Mouse (Mus musculus): Measurements from ENCODE around the gene Sema7a.

Sema7a gene

DNA sequence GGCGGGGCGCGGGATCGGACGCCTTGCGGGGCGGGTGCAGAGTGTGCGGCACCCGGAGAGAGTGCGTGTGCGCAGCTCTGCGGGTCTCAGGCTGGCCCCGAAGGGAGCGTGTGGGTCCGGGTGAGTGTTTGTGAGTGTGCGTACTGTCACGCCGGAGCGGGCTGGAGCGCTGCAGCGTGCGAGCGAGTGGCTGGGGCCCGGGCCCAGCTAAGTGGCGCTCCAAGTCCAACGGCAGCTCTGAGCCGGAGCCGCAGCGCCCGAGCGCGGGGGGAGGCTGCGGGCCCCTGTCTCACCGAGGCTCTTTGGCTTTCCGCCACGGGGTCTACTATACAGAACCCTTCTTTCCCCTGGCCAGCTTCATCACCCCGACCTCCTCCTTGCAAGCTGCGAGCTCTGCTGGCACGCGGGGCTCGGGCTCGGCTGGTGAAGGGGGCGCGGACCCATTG lies 460 bp downstream of the Sema7a start:
- no peak for DNase-seq

DNA sequence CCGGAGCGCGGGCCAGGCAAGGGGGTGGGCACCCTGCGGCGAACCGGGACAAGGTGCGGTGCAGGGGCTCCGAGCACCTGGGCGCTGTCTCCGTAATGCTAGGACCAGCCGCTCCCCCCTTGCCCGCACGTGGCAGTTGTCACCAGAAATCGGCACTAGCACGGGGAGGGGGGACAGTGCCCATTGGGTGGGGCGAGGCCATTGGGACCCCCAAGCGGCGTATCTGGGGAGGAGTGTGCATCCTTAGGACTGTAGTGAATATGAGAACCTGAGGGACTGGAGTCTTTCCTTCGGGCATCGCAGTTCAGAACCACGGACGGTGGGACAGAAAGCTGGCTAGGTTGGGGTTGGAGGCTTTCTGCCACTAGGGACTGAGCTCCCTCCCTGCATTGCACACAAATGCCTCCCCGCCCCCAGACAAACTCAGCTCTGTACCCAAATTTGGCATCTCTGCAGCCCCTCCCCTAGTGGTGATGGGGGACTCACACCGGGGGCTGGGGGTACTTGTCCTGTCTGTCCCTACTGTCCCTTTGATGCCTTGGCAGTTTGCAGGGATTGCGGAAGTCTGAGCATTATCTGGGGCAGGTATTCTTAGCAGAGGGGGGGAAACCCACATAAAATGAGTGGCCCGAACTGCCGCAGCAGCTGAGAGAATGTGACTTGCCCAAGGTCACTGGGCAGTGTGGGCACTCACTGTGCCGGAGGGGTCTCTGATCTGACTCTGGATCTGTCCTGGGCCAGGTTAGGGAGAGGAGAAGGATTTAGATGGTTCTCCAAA lies 1.1 kb downstream of the Sema7a start:
- DNase-seq: no peak

DNA sequence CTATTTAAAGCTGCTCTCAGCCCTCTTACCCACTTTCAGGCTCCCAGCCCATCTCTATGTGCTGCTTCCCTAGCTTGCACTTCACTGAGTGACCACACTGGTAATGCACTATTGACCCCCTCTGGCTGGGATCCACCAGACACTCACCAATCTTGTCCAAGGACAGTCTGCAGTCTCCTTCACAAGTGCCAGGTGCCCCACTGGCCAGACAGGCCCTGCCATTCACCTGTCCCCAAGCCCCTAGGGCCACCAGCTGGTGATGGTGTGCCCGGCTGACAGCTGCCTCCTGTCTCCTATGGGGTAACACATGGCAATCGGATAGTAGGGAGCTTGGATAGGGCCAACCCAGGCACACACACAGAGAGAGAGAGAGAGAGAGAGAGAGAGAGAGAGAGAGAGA lies 2.1 kb downstream of the Sema7a start:
- DNase-seq: no peak

DNA sequence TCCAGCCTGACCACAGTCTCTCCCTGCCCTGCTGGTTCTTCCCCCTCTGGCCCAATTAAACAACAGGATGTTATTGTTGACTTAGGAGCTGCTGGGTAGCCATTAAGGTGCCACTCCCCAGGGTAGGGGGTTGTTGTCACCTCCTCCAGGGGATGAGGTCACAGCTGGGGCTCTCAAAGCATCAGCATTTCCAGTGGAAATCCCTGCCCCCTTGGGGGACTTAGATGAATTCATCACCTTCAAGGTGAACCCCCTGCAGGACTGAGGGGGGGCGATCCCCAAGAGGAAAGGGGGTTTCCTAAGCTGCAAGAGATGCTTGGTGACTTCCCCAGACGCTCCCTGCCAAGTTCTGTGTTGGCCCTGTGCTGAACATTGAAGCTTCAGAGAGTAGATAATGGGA lies 3.2 kb downstream of the Sema7a start:
- DNase-seq: no peak

DNA sequence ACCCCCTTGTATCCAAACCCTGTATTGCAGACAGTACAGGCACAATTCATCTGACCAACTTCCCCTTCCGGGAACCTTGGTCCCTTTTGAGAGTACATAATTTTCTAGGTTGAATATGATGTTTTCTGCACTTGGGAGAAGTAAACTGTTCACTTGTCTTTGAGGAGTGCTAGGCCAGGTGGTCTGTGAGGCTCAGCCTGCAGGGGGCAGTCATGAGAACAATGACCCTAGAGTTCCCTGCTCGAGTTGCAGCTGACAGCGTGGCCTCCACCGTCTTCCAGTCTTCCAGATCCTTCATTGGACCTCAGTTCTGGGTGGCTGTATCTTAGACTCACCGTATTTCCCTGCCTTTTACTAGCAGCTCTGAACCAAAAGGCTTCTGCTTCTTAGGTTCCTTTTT lies 4.7 kb downstream of the Sema7a start:
- peak; percentile 61 for DNase-seq

DNA sequence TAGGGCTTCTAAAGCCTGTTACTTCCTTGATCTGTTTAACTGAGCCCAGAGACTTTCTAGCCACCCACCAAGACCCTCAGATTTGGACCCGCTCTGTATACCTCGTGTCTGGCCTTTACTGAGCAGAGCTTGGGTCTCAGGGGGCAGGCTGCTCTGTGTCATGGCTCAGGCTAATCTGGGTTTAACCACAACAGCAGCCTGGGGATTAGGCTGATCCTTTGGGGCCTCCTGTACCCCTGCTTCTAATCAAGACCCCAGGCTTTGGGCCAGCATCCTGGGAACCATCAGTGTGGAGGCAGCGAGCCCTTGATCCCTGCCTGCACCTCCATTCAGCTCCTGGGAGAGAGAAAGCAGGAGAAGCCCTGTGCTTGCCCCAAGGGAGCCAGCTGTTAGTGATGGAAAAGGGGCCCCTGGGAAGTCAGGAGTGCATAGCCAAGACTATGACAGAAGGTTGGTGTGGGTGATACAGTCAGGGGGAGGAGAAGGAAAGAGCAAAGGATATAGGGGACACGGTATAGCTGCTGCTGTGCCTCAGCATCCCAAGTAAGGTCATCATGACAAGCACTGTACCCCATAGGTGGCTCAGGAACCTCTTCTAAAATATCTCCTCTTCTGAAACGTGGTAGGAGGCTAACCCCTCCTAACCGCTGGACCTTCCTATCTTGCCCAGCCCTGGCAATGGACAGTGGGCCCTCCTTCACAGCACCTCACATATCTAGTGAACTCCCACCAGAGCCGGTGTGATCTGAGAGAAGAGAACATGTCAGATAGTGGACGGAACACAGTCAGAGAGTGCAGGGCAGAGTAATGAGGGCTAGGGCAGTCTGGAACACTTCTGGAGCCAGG lies 6.1 kb downstream of the Sema7a start:
- no peak for DNase-seq

DNA sequence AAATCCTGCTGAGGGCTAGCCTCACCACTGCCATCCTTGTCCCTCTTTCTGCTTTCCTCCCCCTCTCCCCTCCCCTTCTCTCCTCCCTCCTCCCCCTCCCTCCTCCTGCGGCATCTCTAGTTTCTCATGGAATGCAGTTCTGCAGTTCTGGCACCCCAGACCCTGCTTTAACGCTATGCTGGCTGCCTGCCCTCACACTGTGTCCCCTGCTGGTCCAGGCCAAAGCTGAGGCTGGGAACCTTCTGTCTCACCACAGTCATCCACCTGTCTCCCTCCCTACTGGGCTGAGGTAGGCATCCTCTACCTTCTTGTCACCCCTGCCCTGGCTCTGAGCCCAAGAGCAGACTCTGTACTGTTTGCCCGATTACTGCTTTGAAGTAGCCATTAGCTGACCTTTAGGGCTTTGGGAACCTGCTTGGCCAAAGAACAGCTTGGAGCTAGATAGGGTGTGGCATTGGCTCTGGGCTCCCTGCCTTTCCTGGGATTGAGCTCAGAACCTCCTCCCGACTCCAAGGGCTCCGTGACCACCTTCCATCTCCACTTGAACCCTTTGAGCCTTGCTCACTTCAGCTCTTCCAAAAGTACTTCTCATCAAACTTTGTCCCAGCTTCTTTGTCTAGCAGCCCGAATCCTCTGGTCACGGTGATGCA lies 7.6 kb downstream of the Sema7a start:
- DNase-seq: no peak

DNA sequence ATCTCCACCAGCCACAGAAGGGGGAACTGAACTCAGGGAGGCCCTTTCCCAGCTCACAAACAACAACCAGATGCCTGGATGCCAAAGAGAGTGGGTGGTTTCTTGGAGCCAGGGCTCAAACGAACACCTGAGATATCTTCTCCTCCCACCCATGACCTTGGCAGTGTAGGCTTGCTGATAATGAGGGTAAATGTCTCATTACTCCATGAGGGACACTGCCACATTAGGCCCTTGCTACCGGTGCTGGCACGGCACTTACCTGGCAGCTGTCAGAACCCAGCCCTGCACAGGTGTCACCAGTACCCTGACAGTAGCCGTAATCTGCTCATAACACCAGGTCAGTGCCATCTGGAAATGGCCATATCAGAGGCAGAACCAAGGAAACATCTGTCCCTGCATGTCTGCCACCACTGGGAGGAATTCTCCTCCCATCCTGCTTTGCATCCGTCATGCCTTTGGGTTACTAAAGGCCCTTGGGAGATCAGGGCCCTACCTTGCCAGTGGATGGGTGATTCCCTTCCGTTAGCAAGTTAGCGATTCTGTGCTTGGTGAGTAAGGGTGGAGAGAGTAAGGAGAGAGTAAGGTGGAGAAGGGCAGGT lies 8.5 kb downstream of the Sema7a start:
- no peak for DNase-seq

DNA sequence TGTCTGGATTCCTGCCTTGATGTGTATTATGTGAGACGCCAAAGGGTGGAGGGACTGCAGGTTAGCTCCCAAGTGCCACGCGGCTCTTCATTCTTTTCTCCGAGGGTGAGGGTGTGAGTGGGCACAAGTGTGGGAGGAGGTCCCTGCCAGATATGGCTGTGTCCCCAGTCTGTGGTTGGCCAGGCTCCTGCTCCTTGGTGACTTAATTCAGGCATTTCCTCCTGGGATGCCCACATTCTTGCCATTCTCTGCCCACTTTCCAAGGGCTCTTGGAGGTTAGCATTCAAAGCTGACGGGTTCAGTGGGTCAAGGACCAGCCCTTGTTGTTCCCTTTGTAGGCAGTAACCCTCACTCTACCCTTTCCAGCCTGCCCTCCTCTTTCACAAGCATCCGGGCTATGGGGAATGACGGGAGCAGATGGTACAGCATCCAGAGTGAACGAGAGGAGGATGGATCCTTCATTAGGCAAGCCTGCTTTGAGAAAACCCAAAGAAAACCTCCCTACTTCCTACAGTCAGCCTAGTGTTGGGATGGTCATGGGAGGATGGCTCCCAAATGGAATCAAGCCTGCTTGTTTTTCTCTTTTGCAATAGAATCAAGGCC lies 9.3 kb downstream of the Sema7a start:
- DNase-seq: no peak

DNA sequence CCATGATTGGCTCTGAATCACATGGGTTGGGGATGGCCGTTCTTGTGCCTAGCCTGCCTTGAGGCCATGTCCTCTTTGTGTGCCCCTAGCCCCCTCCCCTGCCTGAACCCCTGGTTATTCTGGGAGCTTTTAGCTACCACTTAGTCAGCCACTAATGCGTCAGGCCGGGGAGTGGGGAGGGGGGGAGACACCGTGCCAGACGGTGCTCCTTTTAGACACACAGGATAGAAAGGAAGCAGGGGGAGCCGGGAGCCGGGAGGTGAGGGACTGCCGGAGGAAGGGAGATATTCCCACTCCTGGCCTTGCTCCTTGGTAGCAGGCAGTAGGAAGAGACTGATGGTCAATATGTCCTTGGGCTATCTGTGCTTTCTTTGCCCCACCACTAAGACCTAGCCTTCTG lies 10.0 kb downstream of the Sema7a start:
- no peak for DNase-seq

DNA sequence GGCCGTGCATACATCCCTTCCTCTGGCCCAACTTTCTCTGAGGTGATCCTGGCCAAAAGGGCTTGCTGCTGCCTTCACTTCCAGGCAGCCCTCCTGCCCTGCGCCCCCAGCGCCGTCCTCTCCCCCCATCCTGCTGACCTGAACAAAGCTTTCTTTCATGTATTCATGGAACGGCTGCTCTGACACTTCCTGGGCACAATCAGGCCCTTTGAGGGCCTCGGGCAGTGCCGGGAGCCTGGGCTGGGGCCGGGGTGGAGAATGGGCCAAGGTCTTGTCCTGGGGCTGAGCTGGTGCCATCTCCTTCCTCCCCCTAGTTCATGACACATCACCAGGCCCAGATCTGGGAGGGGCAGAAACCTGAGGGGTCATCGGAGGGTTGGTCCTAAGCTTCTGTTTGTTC lies 10.6 kb downstream of the Sema7a start:
- no peak for DNase-seq

DNA sequence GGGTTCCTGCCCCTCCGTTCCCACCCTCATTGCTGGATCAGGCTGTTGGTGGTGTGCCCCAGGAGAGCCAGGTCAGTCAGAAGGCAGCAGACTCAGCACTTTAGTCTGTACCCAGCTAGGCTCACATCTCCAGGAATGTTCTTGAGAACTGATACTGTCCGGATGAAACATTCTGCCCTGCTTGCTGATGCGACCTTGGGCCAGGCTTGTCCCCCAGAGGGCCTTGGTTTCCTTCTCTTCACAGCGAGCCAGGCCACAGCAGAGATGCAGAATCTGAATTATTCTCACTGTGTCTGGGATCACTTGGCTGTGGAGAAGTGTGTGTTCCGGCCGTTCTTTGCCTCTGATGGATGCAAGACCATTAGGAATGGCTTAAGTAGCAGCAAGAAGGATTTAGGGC lies 12.1 kb downstream of the Sema7a start:
- no peak for DNase-seq

DNA sequence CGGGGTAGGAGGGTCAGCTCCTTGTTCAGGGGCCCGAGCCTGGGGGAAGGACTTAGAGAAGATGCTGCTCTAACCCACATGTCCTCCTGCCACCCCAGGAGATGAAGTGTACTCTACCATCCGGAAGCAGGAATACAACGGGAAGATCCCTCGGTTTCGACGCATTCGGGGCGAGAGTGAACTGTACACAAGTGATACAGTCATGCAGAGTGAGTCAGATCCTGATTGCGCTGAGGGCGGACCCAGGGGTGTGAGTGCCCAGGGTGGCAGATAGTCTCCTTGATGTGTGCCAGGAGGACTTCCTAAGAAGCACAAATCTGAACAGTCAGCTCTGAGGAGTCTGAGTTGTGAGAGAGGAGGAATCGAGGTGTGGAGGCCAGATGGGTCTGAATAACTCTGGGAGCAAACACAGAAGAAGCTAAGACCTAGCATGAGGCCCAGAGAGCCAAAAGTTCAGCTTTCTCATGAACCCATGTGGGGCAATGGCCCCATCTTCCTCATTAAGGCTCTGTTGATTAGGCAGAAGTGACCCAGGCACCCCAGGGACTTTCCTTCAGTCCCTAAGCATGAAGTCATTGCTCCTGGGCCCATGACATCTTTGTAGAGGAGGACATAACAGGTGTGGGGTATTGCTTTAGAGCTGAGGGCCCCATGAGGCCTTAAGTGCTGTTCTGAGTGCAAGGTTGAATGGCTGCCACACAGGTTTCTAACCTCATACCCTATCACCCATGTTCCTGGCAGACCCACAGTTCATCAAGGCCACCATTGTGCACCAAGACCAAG lies 15.2 kb downstream of the Sema7a start:
- DNase-seq: no peak

DNA sequence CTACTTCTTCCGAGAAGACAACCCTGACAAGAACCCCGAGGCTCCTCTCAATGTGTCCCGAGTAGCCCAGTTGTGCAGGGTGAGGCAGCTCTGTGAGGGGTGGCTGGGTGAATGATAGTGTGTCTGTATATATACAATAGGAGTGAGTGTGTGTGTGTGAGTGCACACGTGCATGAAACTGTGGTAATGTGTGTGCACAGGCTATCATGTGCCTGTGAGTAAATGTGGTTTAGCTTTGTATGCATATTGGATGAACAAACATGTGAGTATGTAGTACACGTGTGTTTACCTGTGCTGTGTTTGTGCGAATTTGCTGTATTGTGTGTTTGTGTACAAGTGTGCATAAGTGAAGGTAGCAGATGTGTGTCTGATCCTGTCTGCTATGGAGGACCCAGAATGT lies 15.9 kb downstream of the Sema7a start:
- no peak for DNase-seq

DNA sequence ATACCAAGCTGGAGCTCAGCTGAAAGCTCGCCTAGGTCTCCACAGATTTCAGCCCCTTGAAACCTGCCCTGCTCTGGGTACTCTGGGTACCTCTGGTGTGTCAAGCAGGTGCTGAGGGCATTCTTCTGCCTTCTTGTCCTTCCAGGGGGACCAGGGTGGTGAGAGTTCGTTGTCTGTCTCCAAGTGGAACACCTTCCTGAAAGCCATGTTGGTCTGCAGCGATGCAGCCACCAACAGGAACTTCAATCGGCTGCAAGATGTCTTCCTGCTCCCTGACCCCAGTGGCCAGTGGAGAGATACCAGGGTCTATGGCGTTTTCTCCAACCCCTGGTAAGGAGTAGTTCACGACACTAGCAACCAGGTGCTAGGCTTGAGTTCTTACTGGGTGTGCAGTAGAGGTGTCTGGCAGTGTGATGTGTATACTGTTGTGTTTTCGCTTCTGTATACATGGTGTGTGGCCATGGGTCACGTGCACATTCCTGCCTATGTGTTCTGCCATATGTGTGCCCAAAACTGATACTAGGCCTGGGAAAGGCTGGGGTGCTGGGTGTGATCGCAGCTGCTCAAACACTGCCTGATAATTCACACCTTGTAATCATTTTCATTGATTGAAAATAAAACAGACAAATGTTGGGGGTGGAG lies 16.4 kb downstream of the Sema7a start:
- DNase-seq: no peak

DNA sequence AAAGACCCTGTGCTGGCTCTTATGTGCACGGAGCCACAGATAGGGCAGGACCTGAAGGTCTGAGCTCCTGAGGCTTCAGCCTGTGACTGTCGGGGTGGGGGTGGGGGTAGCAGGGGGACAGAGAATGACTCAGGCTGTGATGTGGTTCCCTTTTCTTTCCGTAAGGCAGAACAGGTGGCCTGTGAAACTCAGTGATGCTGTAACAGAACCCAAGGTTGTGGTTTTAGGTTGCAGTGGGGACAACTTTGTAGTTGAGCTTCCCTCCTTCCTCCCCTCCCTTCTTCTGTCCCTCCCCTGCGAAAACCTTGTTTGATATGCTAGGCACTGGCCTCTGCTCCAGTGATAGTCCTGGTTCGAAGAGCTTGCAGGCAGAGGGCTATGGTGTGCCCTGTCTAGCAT lies 16.9 kb downstream of the Sema7a start:
- DNase-seq: no peak

DNA sequence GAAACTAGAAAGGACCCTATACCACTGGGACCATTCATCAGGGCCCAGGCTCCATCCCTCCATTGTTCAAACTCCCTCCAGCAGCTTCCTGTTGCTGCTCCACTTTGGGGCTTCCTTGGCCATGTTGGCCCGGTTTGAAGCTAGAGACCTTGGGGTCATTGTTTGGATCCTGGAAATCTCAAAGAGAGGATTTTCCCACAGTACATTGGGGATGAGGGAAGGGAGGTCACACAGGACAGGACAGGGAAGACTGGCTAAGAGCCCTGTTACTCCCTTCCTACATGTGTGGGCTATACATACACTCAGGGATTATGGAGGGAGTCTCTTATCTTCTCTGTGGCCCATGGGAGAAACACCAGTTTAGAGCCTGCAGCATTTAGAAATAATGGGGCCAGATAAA lies 18.7 kb downstream of the Sema7a start:
- no peak for DNase-seq

DNA sequence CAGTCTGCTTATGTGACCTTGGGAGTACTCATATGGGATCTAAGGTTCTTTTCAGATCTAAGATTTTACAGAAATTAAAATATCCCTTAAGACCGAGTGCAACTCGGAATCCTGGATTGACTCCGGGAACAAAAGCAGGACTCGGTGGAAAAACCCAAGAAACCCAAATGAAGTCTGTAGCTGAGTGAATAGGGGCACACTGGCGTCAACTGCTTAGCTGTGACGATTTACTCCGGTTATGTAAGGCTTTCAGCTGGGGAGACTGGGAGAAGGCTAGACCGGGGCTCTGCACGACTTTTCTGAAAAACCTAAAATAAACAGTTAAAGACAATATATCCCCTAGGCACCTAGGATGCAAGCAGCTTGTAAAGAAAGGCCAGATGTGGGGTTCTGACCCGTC lies 19.5 kb downstream of the Sema7a start:
- DNase-seq: no peak

DNA sequence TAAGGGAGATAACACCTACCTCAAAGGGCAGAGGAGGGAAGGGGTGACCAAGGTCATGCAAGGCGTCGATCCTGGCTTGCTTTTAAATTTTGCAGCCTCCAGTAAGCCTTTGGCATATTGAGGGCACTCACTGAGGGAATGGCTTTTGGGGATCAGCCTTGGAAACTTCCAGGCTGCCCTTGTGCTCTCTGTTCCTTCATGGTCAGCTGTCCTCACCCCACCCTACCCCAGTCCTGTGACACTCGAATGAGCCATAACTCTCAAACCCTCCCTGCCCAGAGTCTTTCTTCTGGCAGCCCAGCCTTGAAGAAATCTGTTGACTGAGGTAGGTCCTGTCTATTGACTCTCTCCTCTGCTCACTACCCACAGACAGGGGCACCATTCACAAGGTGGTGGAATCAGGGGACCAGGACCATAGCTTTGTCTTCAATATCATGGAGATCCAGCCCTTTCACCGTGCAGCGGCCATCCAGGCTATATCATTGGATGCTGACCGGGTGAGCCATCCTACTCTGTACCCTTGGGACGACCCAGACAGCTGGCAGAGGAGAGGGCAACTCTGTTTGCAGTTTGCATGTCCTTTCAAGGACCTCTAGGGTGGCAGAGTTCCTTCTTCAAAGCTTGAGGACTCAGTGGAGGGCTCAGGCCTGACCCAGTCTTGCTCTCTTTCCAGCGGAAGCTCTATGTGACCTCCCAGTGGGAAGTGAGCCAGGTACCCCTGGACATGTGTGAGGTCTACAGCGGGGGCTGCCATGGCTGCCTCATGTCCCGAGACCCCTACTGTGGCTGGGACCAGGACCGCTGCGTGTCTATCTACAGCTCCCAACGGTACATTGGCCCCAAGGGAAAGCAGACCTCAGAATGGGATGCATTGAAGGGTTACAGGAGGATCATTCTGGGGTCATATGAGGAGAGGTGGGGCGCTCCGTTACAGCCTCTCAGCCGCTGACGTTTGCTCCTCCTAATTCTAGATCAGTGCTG lies 20.3 kb downstream of the Sema7a start:
- DNase-seq: no peak

DNA sequence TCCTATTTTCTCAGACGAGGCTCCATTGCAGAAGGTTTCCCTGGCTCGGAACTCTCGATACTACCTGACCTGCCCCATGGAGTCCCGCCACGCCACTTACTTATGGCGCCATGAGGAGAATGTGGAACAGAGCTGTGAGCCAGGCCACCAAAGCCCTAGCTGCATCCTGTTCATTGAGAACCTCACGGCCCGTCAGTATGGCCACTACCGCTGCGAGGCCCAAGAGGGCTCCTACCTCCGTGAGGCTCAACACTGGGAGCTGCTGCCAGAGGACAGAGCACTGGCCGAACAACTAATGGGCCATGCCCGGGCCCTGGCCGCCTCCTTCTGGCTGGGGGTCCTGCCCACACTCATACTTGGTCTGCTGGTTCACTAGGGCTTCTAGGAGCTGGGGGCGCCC lies 21.3 kb downstream of the Sema7a start:
- DNase-seq: no peak

Data from kidney, adult 9 months (tissue).